Mouse (Mus musculus) left cerebral cortex, adult 2 months (tissue): ENCODE results near the gene Tob1. TPM values are rescaled to one million over a fixed set of nuclear protein-coding genes. Genes with fewer than 3 reads are reported as not detected.

Source experiments
- DNase-seq, 2 experiments: peaks; one replicate each; pipeline ENCODE4 v3.0.0; 2021 to 2022; ENCODE audit warnings: low spot score in 2 of 2, mixed read lengths in 1 of 2; ENCODE audit errors: extremely low spot score in 1 of 2
- H3K27ac ChIP-seq: fragments of 200-600 bp; 2 replicates; pipeline ENCODE4 v1.8.1; 2022
- H3K4me3 ChIP-seq: fragments of 200-600 bp; 2 replicates; pipeline ENCODE4 v1.8.1; 2022
- CTCF ChIP-seq: fragments of 200-600 bp; IDR thresholded peaks from 2 replicates; pipeline ENCODE4 v1.8.1; 2022; ENCODE audit warnings: antibody characterized with exemption, mild to moderate bottlenecking, moderate library complexity
- intact Hi-C: fragments of 180-260 bp; cut with DNase I; formaldehyde crosslinking; loops from one replicate; pipeline ENCODE4 v1.15.1; 2025
- total RNA-seq, 2 experiments: library from RNA; stranded (reverse); gene quantifications; 2 replicates each; pipeline ENCODE4 v1.2.3; 2021

The Tob1 gene
- total RNA-seq, 2 experiments from 2014 or later = 42.4 to 47.9 TPM

DNA sequence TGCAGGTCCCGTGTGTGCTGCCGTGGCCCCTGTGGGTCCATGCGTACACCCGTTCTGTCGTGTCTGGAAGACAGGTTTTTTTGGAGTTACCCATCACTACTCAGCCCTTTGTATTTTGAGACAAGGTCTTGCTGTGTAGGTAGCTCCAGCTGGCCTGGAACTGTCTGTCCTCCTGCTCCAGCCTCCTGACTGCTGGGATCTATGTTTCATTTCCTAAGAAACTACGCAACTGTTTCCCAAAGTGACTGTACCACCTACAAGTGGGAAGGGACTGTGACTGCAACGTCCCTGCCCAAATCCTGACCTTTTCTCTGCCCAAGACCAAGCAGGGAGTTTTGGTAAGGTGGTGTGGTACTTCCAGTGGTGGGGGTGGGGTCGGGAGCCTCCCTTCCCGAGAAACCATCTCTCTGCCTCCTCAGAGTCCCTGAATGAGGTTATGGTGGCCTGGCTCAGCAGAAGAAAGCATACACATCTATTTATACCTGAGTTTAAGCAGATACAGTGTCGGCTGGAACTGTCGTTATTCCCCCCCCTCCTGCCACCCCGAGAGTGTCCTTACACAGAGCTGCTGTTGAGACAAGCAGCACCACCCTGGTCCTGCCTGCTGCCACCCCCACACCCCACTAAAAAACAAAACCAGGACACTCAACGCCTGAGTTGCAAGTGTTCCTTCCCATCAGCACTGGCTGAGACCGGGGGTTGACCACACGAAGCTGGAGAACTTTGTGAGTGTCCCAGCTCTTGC, 33.2 kb upstream of the Tob1 start:
- intact Hi-C loops = loop anchor here (1.0 kb wide), 1 partner anchor 45 kb away; no protein-coding TSS in a partner anchor

DNA sequence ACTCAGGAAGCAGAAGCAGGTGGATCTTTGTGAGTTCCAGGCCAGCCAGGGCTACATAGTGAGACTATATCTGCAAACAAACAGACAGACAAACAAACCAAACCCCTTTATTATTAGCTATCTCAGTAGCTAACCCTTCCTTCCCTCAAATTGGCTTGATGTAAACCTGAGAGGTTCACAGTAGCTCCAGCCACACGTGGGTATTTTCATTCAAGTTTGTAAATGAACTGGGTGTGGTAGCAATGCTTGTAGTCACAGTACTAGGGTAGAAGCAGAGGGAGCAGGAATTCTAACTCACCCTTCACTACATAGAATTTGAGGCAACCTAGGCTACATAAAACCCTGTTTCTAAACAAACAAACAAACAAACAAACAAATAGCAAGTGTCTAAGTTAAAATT, 31.5 kb upstream of the Tob1 start:
- no peak for DNase-seq
- intact Hi-C loops = no loop called here
- TF ChIP-seq CTCF = no peak

More for the DNA sequence above, 33.2 kb upstream of the Tob1 start:
- no peak for TF ChIP-seq CTCF
- DNase-seq = no peak
- Histone ChIP-seq H3K4me3 (no peak overlapping the region), H3K27ac (no peak overlapping the region)

DNA sequence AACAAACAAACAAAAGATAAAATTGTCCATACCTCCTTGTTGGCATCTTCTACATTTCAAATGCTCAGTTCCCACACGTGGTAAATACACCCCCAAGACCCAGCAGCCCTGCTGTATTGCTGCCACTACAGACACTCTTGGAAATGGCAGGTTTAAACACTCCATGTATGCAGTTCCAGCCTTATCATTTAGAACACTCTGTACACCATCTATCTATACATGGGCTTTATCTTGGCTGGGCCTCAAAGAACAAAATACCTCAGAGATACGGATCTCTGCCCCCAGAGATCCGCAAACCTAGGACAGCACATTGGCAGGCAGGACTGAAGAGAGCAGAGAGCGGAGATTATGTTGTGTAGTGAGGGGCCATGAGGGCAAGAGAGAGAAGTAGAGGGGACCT, 31.1 kb upstream of the Tob1 start:
- intact Hi-C loops = no loop called here
- no peak for TF ChIP-seq CTCF
- H3K4me3 ChIP-seq = no peak overlapping the region
- DNase-seq = no peak
- no peak overlapping the region for H3K27ac ChIP-seq

More for the DNA sequence above, 31.5 kb upstream of the Tob1 start:
- H3K27ac ChIP-seq = no peak overlapping the region
- no peak overlapping the region for H3K4me3 ChIP-seq

DNA sequence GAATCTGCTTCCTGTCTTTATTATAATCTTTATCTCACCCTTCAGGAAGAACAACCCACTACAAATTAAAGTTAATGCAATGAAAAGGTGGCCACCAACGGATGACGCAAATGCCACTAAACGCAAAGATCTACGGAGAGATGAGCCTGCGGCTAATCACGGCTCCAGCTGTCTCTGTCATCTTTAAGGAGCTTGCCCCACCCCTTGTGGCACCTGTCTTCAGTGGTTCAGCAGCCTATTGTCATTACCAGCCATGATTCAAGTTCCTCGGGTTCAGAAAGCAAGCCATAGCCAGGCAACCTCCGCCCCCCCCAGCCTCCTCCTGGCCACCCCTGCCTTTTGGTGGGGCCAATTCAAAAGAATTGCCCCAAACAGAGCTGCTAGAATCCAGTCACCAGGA, 29.6 kb upstream of the Tob1 start:
- intact Hi-C loops = no loop called here
- Histone ChIP-seq H3K27ac (no peak overlapping the region), H3K4me3 (no peak overlapping the region)
- no peak for DNase-seq
- no peak for TF ChIP-seq CTCF

DNA sequence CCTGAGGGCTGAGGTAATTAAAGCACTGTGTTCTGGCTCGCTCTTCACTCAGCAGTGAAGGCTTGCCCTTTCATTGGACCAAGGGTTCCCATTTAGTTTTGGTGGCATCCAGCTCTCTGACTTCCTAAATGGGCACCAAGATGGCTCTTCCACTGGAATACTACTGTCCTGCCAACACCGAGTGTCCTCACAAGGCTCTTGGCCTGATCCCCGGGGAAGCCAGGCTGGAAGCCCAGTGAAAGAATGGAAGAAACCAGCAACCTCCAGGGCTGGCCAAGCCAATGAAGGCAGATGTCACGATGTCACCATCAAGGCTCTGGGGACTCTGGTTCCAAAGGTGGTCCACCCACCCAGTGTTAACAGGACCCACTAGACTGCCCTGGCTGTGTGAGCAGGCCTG, 28.5 kb upstream of the Tob1 start:
- no peak overlapping the region for H3K4me3 ChIP-seq
- no peak for TF ChIP-seq CTCF
- no peak overlapping the region for H3K27ac ChIP-seq
- intact Hi-C loops = no loop called here
- no peak for DNase-seq

DNA sequence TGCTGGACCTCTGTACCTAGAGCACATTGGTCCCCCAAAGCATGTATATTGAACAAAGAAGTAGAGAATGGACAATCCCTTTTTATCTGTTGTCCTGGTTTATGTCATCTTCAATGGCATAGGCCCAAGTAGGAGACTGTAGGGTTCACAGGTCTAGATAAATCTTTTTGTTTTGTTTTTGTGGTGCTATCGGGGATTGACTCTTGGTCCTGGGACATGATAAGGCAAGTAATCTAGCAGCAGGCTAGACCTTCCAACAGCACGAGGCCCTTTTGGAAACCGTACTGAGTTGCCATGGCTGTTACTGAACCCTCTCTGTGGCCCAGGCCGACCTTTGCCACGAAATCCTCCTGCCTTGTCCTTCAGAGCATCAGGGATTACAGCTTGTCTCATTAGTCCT, 28.1 kb upstream of the Tob1 start:
- no peak overlapping the region for H3K4me3 ChIP-seq
- no peak for DNase-seq
- H3K27ac ChIP-seq = no peak overlapping the region
- intact Hi-C loops = no loop called here
- no peak for TF ChIP-seq CTCF

DNA sequence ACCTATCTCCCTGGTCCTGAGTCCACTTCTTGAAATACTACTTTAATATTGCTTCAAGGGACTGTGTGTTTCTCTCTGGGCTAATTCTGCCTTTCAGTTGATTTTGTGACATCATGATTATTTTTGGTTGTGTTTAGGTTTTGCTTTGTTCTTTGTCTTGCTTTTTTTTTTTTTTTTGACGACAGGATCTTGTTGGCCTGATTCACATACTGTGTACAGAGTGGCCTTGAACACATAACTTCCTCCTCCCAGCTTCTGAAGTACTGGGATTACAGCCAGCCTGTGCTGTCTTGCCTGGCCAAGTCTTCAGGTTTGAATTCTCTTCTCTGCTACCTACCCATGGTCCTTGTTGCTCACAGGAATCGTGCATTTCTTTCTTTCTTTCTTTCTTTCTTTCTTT, 27.6 kb upstream of the Tob1 start:
- intact Hi-C loops = no loop called here
- no peak overlapping the region for H3K27ac ChIP-seq
- H3K4me3 ChIP-seq = no peak overlapping the region
- DNase-seq = no peak
- no peak for TF ChIP-seq CTCF

DNA sequence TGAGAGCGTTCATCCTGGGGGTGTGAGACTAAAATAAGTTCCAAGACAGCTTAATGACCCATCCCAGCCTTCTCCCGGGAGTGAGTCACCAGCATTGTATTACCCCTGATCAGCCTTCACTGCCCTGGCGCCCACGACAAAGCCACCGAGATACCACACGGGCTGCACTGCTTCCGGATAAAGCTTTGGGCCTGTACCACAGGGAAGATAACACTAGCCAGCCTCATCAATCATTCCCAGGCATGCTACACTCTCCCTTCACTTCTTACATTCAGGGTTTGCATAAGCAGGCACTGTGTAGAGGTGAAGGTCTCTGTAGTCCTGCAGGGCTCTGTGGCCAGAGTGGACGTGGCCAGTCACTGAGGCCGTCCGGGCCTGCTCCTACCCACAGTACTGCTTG, 21.7 kb upstream of the Tob1 start:
- intact Hi-C loops = no loop called here
- no peak for TF ChIP-seq CTCF

DNA sequence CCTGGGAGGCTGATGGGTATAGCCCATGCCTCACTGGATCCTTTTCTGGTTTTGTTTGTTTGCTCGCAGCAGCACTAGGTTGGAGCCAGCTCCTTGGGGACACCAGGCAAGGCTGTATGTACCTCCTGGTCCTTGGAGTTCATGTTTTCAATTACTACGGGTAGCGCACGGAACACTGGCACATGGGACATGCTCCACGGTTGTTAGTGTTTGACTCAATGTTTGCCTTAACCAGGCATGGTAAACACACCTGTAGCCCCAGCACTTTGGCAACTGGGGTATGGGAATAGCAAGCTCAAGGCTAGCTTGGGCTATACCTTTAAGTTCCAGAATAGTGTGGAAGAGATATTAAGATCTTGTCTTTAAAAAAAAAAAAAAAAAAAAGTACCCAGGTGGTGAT, 20.6 kb upstream of the Tob1 start:
- DNase-seq = no peak
- TF ChIP-seq CTCF = no peak
- H3K4me3 ChIP-seq = no peak overlapping the region
- no peak overlapping the region for H3K27ac ChIP-seq
- intact Hi-C loops = no loop called here

More for the DNA sequence above, 21.7 kb upstream of the Tob1 start:
- Histone ChIP-seq H3K27ac (no peak overlapping the region), H3K4me3 (no peak overlapping the region)
- DNase-seq = no peak

DNA sequence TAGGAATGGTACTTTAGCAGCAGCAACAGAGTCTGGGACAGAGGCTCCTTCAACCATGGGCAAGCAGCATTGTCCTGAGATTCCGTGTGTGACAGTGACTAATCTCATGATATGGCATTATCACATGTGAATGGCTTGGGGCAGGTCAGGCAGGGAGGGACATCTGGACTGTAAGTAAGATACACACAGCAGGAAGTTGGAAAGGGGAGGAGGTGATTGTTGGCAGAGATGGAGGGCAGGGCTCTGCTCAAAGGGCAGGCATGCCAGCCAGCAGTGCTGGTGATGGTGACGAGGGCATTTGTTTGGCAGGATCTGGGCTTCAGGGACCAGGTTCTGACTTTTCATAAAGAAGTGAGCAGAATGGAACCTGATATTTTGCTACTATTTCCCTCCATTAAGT, 18.1 kb upstream of the Tob1 start:
- intact Hi-C loops = no loop called here
- no peak overlapping the region for H3K4me3 ChIP-seq
- no peak overlapping the region for H3K27ac ChIP-seq
- TF ChIP-seq CTCF = no peak
- DNase-seq = no peak

DNA sequence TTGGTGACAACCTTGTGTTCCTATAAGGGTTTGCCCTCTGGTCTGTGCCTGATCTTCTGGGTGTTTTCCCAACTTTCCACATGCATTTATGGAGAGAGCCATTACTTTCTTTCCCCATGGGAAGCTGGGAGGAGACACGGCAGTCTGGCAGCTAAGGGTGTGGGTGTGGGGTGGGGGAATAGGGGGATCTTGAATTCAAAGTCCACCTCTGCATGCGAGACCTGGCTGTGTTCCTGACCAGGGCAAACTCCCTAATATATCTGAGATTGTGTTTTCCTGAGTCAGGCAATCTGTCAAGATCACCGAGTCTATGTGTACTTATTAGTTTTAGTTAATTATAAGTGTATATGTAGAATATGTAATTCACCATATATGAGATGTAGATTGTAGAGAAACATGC, 14.9 kb upstream of the Tob1 start:
- intact Hi-C loops = no loop called here
- no peak overlapping the region for H3K27ac ChIP-seq
- H3K4me3 ChIP-seq = no peak overlapping the region
- DNase-seq = no peak
- no peak for TF ChIP-seq CTCF

DNA sequence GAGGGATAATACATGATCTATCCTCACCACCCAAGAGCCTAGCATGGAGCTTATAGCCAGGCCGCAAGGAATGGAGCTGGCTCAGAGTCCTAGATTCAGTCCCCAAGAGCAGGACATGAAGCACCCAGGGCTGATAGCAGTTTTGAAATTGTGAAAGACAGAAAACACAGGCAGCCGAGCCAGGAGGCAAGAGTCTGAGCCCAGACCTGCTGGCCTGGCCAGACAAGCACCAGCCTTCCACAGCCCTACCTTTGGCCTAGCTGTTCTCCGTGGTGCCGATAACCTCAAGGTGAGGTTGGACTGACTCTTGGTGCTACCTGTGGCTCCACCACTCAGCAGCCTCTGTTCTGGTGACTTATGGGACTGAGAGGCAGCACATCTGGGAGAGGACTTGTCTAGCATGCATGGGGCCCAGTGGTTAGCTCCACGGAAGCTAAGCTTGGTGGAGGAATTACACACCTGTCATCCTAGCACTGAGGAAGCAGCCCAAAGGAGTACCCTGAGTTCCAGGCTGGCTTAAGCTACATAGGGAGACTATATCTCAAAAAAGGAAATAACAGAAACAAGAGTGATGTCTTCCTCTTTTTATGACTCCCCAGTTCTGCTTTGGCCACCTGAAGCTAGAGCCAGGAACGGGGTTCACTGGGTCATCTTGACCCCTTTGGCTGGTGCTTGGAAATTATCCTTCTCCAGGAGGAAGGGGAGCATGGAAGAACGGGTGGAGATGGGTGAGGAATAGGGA, 12.7 kb upstream of the Tob1 start:
- Histone ChIP-seq H3K27ac (no peak overlapping the region), H3K4me3 (no peak overlapping the region)
- no peak for TF ChIP-seq CTCF
- intact Hi-C loops = no loop called here
- no peak for DNase-seq

DNA sequence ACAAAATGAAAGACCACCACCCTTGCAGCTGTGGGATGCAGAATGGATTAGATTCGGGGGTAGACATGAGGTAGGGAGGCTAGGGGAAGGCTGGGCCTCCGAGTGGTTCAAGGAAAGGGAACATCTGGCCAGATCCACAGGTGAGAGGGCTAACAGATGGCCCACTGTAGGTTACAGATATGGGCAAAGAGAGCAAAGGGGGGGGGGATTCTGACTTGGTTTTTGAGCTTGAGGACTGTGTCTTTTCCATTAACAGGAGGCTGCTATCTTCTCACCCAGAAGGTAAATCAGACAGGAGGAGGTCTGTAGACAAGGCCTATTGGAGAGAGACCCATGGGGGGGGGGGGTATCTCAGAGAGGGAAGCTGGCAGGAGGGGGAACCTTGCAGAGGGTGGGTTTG, 11.5 kb upstream of the Tob1 start:
- Histone ChIP-seq H3K4me3 (no peak overlapping the region), H3K27ac (no peak overlapping the region)
- DNase-seq = no peak
- intact Hi-C loops = no loop called here
- no peak for TF ChIP-seq CTCF
